Mouse (Mus musculus): ENCODE results near the gene Tcn2. TPM values are rescaled to one million over a fixed set of nuclear protein-coding genes. Genes with fewer than 3 reads are reported as not detected.

Tcn2 gene
- polyA plus RNA-seq, 1 experiment from 2014 or later, result 233 TPM

DNA sequence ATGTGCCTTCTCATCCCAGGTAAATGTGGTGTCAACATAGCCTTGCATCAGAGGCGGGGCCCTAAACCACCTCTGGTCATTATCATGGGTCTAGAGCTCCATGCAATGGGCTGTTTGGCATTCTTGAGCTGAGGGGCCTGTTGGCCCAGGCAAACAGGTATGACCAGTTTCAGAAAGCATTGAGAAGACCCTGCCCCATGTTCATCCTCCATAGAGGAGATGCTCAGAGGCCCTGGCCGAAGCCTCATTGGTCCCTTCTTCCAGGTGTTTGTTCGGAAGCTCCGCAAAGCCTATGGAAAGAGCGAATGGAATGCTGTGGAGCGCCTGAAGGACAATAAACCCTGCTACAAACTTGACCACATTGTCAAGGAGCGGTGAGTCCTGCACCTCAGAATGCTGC lies 38.4 kb upstream of the Tcn2 start:
- WGBS, result 93% methylated on average over 7 of the region's 7 CpGs
- no peak for TF ChIP-seq CTCF (IDR thresholded peaks at IDR 0.05; ENCODE audit: low read depth)
- no peaks in the 10 kb centered on the region for H3K27me3 ChIP-seq (ENCODE audit: insufficient read depth, low read length)
- H3K4me3 ChIP-seq (replicated peaks; ENCODE audit: low read depth, low read length), result no peak overlapping the region
- H3K9ac ChIP-seq (ENCODE audit: low read depth, low read length), result no peak overlapping the region
- peaks cover 58% of the 10 kb centered on the region for H3K36me3 ChIP-seq (ENCODE audit: insufficient read depth, low read length)
- H3K27ac ChIP-seq, result no peak overlapping the region
- H3K4me2 ChIP-seq (ENCODE audit: low read length), result no peak overlapping the region
- H3K4me1 ChIP-seq (replicated peaks; ENCODE audit: insufficient read depth, low read length), result 0 out of 2 replicates have a peak, but pooled peaks cover under 1% of the 10 kb centered on the region
- no peak for DNase-seq (ENCODE audit: low spot score)
- ATAC-seq (replicated peaks; ENCODE audit: low FRiP score, low read depth), result no peak
- no peaks in the 10 kb centered on the region for H3K9me3 ChIP-seq (replicated peaks; ENCODE audit: low read length)

DNA sequence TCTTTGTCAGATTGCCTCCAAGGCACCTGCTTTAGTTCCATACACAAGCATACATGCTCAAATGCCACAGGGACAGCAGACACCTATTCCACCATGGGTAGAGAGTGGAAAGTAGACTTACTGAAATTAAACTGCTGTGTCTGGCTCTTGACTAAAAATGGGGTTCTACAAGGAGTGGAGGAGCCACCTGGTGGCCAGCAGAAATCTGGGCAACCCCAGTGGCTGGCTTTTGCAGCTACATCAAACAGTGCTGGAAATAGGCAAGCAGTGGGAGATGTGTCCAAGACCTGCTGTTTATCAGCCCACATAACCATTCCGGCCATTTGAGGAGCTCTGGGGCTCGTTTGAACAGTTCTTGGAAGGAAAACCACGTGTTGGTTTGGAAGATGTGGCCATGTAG lies 37.9 kb upstream of the Tcn2 start:
- TF ChIP-seq CTCF (IDR thresholded peaks at IDR 0.05; ENCODE audit: low read depth), result peak; percentile 51
- Histone ChIP-seq H3K4me2 (ENCODE audit: low read length) (no peak overlapping the region), H3K36me3 (ENCODE audit: insufficient read depth, low read length) (peaks cover 54% of the 10 kb centered on the region), H3K27me3 (ENCODE audit: insufficient read depth, low read length) (no peaks in the 10 kb centered on the region), H3K27ac (no peak overlapping the region), H3K9me3 (replicated peaks; ENCODE audit: low read length) (no peaks in the 10 kb centered on the region), H3K4me1 (replicated peaks; ENCODE audit: insufficient read depth, low read length) (0 out of 2 replicates have a peak, but pooled peaks cover 6% of the 10 kb centered on the region), H3K9ac (ENCODE audit: low read depth, low read length) (no peak overlapping the region), H3K4me3 (replicated peaks; ENCODE audit: low read depth, low read length) (no peak overlapping the region)
- 79% methylated on average over 3 of the region's 3 CpGs for WGBS
- no peak for DNase-seq (ENCODE audit: low spot score)
- ATAC-seq (replicated peaks; ENCODE audit: low FRiP score, low read depth), result no peak

GRCm38 (mm10) chr11:3964416-3965172 lies 32.6 kb upstream of the Tcn2 start:
- Histone ChIP-seq H3K36me3 (ENCODE audit: insufficient read depth, low read length) (peaks cover 14% of the 10 kb centered on the region), H3K4me1 (replicated peaks; ENCODE audit: insufficient read depth, low read length) (0 out of 2 replicates have a peak, but pooled peaks cover 6% of the 10 kb centered on the region), H3K4me2 (ENCODE audit: low read length) (peak overlapping the region; percentile 74), H3K27ac (peak overlapping the region; percentile 84), H3K9me3 (replicated peaks; ENCODE audit: low read length) (no peaks in the 10 kb centered on the region), H3K27me3 (ENCODE audit: insufficient read depth, low read length) (no peaks in the 10 kb centered on the region), H3K4me3 (replicated peaks; ENCODE audit: low read depth, low read length) (peak overlapping the region; percentile 64), H3K9ac (ENCODE audit: low read depth, low read length) (peak overlapping the region; percentile 64)
- 13% methylated on average over 11 of the region's 11 CpGs for WGBS
- ATAC-seq (replicated peaks; ENCODE audit: low FRiP score, low read depth) (no peak), DNase-seq (ENCODE audit: low spot score) (peak; percentile 50)
- TF ChIP-seq CTCF (IDR thresholded peaks at IDR 0.05; ENCODE audit: low read depth), result no peak

GRCm38 (mm10) chr11:3963610-3964415 lies 31.9 kb upstream of the Tcn2 start, which contains the start of gene Pes1:
Pes1 (plus strand) TSS chr11:3963975.
- ATAC-seq (replicated peaks; ENCODE audit: low FRiP score, low read depth) (peak; percentile 87), DNase-seq (ENCODE audit: low spot score) (peak; percentile 93)
- 0 out of 2 replicates have a peak, but pooled peaks cover 6% of the 10 kb centered on the region for H3K4me1 ChIP-seq (replicated peaks; ENCODE audit: insufficient read depth, low read length)
- H3K36me3 ChIP-seq (ENCODE audit: insufficient read depth, low read length), result peaks cover 8% of the 10 kb centered on the region; the same call in 1 of the 2 replicates
- no peak for TF ChIP-seq CTCF (IDR thresholded peaks at IDR 0.05; ENCODE audit: low read depth)
- peak within 1 kb of the TSS; percentile 64 for H3K4me3 ChIP-seq (replicated peaks; ENCODE audit: low read depth, low read length)
- H3K27ac ChIP-seq, result peak within 1 kb of the TSS; percentile 84
- H3K27me3 ChIP-seq (ENCODE audit: insufficient read depth, low read length), result no peaks in the 10 kb centered on the region
- no peaks in the 10 kb centered on the region for H3K9me3 ChIP-seq (replicated peaks; ENCODE audit: low read length)
- H3K9ac ChIP-seq (ENCODE audit: low read depth, low read length), result peak within 1 kb of the TSS; percentile 64
- H3K4me2 ChIP-seq (ENCODE audit: low read length), result peak within 1 kb of the TSS; percentile 74
- under 1% methylated on average over 31 of the region's 31 CpGs for WGBS

- no peak for TF ChIP-seq CTCF (IDR thresholded peaks at IDR 0.05; ENCODE audit: low read depth)
- H3K9ac ChIP-seq (ENCODE audit: low read depth, low read length), result peak overlapping the region; percentile 64; the same call in 1 of the 2 replicates
- H3K36me3 ChIP-seq (ENCODE audit: insufficient read depth, low read length), result peaks cover 3% of the 10 kb centered on the region; the same call in 1 of the 2 replicates
- ATAC-seq (replicated peaks; ENCODE audit: low FRiP score, low read depth), result peak; percentile 38; the same call in 1 of the 2 replicates
- peak overlapping the region; percentile 84; the same call in 1 of the 2 replicates for H3K27ac ChIP-seq
- H3K27me3 ChIP-seq (ENCODE audit: insufficient read depth, low read length), result no peaks in the 10 kb centered on the region
- 0 out of 2 replicates have a peak, but pooled peaks cover 6% of the 10 kb centered on the region for H3K4me1 ChIP-seq (replicated peaks; ENCODE audit: insufficient read depth, low read length)
- peak overlapping the region; percentile 74; the same call in 1 of the 2 replicates for H3K4me2 ChIP-seq (ENCODE audit: low read length)
- 87% methylated on average over 10 of the region's 10 CpGs for WGBS
- no peak for DNase-seq (ENCODE audit: low spot score)
- H3K4me3 ChIP-seq (replicated peaks; ENCODE audit: low read depth, low read length), result 0 out of 2 replicates have a peak overlapping the region, but pooled peaks have one; percentile 64
- no peaks in the 10 kb centered on the region for H3K9me3 ChIP-seq (replicated peaks; ENCODE audit: low read length)
Observed at GRCm38 (mm10) chr11:3963155-3963554, 31.2 kb upstream of the Tcn2 start.

- Histone ChIP-seq H3K27me3 (ENCODE audit: insufficient read depth, low read length) (no peaks in the 10 kb centered on the region), H3K4me3 (replicated peaks; ENCODE audit: low read depth, low read length) (no peak overlapping the region), H3K27ac (no peak overlapping the region), H3K4me1 (replicated peaks; ENCODE audit: insufficient read depth, low read length) (0 out of 2 replicates have a peak, but pooled peaks cover 6% of the 10 kb centered on the region), H3K36me3 (ENCODE audit: insufficient read depth, low read length) (no peaks in the 10 kb centered on the region), H3K9ac (ENCODE audit: low read depth, low read length) (no peak overlapping the region), H3K9me3 (replicated peaks; ENCODE audit: low read length) (no peaks in the 10 kb centered on the region), H3K4me2 (ENCODE audit: low read length) (no peak overlapping the region)
- no peak for ATAC-seq (replicated peaks; ENCODE audit: low FRiP score, low read depth)
- no peak for DNase-seq (ENCODE audit: low spot score)
- TF ChIP-seq CTCF (IDR thresholded peaks at IDR 0.05; ENCODE audit: low read depth), result no peak
- 66% methylated on average over 3 of the region's 3 CpGs for WGBS
Observed at GRCm38 (mm10) chr11:3961761-3962160, 29.8 kb upstream of the Tcn2 start.

All from kidney, postnatal 0 days (tissue).